Mouse (Mus musculus): ENCODE data around the gene Cep55. TPM values are rescaled to one million over a fixed set of nuclear protein-coding genes. Genes with fewer than 3 reads are reported as not detected.

The Cep55 gene
- polyA plus RNA-seq, 1 experiment = 0.79 TPM

DNA sequence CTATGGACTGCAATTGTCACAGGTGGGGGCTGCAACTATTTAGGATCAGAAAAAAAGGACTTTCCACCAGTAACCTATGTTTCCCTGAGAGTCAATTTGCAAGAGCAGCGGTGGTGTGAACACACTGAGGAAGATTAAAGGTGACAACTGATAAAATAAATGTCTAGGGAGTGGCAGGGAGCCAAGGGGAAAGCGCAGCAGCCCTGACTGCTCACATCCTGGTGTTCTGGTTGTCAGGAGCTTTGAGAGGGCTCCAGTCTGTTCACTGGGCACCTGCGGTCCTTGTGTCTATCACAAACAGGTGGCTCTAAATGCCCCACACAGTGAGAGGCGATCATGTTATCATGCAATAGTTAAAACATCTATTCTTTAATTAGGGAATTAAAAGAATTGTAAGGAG lies 57.8 kb downstream of the Cep55 start:
- no peak for TF ChIP-seq CTCF (IDR thresholded peaks at IDR 0.05; ENCODE audit: extremely low read depth, insufficient read depth, low read length)
- TF ChIP-seq POLR2A (IDR thresholded peaks at IDR 0.05; ENCODE audit: extremely low read depth, insufficient read depth, low read length) = no peak
- Histone ChIP-seq H3K4me3 (ENCODE audit: insufficient read depth, low read length) (no peak overlapping the region), H3K4me1 (ENCODE audit: control insufficient read depth, insufficient read depth, low read length) (no peaks in the 10 kb centered on the region), H3K27ac (ENCODE audit: insufficient read depth, low read length) (no peak overlapping the region)

DNA sequence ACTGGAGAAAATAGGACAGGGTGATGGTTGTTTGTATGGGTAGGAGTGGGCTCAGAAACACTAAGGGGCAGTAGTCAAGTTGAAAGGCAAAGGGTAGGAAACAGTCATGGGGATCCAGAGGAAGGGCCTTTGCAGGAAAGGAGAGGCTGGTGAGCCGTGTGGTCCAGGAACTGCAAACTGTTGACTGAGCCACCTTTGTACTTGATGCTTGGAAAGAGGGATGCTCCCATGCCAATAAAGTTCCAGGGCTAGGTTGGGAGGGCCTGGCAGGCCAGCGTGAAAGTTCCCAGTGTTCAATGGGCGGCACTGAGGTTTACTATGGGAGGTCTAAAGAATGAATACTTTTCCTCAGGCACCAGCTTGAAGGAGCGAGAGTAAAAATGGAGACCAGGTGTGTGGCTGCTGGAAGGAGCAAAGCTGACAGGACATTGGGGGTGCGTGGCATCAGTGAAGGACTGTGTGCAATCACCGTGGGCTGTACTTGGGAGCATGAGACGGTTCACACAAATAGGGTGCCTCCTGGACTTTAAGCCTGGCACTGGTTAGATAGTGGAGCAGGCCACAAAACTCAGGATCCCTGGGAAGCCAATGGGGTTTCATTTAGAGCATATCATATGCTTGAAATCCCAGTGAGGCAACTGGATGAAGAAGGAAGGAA lies 60.2 kb downstream of the Cep55 start:
- TF ChIP-seq POLR2A (IDR thresholded peaks at IDR 0.05; ENCODE audit: extremely low read depth, insufficient read depth, low read length) (no peak), CTCF (IDR thresholded peaks at IDR 0.05; ENCODE audit: extremely low read depth, insufficient read depth, low read length) (no peak)
- no peak overlapping the region for H3K4me3 ChIP-seq (ENCODE audit: insufficient read depth, low read length)

DNA sequence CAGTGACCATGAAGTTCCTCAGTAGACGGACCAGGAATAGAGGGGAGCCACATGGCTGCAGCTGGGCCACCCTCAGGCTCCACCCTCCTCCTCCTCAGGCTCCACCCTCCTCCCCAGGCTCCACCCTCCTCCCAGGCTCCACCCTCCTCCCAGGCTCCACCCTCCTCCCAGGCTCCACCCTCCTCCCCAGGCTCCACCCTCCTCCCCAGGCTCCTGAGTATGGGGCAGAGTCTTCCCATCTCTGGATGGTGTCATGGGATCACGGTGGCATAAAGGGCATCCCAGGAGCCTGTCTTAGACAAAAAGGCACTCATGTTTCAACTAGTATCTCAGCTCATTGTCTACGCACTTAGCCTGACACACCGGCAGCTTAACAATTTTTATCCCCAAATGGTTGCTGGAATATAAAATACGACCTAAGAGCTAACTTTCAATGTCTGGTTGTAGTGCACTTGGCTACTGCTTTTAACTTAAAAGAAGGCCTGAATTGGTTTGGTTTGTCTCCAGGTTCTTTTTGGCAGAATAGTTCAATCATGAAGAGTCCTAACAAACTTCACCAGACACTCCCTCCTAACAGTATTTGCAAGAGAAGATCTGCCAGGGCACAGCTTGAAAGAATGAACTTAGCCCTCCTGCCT lies 65.4 kb downstream of the Cep55 start:
- Histone ChIP-seq H3K27ac (ENCODE audit: insufficient read depth, low read length) (no peak overlapping the region), H3K4me1 (ENCODE audit: control insufficient read depth, insufficient read depth, low read length) (no peaks in the 10 kb centered on the region), H3K4me3 (ENCODE audit: insufficient read depth, low read length) (no peak overlapping the region)
- TF ChIP-seq POLR2A (IDR thresholded peaks at IDR 0.05; ENCODE audit: extremely low read depth, insufficient read depth, low read length) (no peak), CTCF (IDR thresholded peaks at IDR 0.05; ENCODE audit: extremely low read depth, insufficient read depth, low read length) (no peak)

More for the DNA sequence above, 60.2 kb downstream of the Cep55 start:
- H3K4me1 ChIP-seq (ENCODE audit: control insufficient read depth, insufficient read depth, low read length) = no peaks in the 10 kb centered on the region
- H3K27ac ChIP-seq (ENCODE audit: insufficient read depth, low read length) = no peak overlapping the region

DNA sequence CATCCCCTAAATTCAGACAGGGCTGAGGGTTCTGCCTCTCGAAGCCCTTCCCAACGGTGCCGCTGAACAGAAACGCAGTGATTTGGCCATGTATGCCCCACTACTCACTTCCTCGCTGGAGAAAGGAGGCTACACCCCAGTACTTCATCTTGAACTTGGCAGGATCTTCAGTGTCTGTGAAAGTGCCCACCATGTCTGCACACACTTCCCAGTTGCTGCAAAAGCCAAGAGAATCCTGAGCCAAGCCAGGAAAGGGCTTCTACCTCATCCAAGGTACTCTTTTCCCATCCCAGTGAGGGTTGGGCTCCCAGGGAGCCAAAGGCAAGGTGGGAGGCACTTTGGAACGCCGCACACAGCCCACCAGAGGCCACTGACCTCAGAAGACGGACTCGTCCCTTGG lies 69.1 kb downstream of the Cep55 start:
- Histone ChIP-seq H3K4me1 (ENCODE audit: control insufficient read depth, insufficient read depth, low read length) (no peaks in the 10 kb centered on the region), H3K4me3 (ENCODE audit: insufficient read depth, low read length) (peak overlapping the region; percentile 38), H3K27ac (ENCODE audit: insufficient read depth, low read length) (no peak overlapping the region)
- TF ChIP-seq CTCF (IDR thresholded peaks at IDR 0.05; ENCODE audit: extremely low read depth, insufficient read depth, low read length) (no peak), POLR2A (IDR thresholded peaks at IDR 0.05; ENCODE audit: extremely low read depth, insufficient read depth, low read length) (no peak)

Other genes with a start within 250 kb of the Cep55 start
- gene Myof, start 11.4 kb upstream of the Cep55 start, polyA plus RNA-seq (2012; rRNA removed) = 4.3 and 4.8 TPM in 2 replicates
- 0.11 TPM in 1 of 2 replicates, not detected in the other for gene Ffar4, start 42.1 kb downstream of the Cep55 start, polyA plus RNA-seq (2012; rRNA removed)
- gene Rbp4, start 70.3 kb downstream of the Cep55 start, polyA plus RNA-seq (2012; rRNA removed) = 33.6 and 35.8 TPM in 2 replicates
- 0.21 and 0.34 TPM in 2 replicates for gene Pde6c, start 77.8 kb downstream of the Cep55 start, polyA plus RNA-seq (2012; rRNA removed)
- 21.4 and 24.9 TPM in 2 replicates for gene Fra10ac1, start 169.1 kb downstream of the Cep55 start, polyA plus RNA-seq (2012; rRNA removed)
- gene Lgi1, start 209.5 kb downstream of the Cep55 start, polyA plus RNA-seq (2012; rRNA removed) = 80.9 and 90.5 TPM in 2 replicates

Data from cortical plate, adult 2 months (tissue).